Mouse (Mus musculus) yolk sac, embryonic 10.5 days (tissue): Measurements from ENCODE around the gene Rps8.
"Not testable (repeated sequence)": the region's sequence is repeated elsewhere in the genome, so short reads cannot be mapped to it uniquely, and the experiment has no call there.

Experiments
- DNase-seq: peaks from one replicate; pipeline ENCODE4 v3.0.0-alpha.2; 2017; ENCODE audit warnings: low spot score

Rps8 gene

GRCm38 (mm10) chr4:117155792-117156355 is at the start of gene Rps8:
Rps8 (minus strand) TSS chr4:117156243.
- peak; percentile 92 for DNase-seq

GRCm38 (mm10) chr4:117202992-117203354 is 46.9 kb upstream of the Rps8 start:
- DNase-seq = no peak

DNA sequence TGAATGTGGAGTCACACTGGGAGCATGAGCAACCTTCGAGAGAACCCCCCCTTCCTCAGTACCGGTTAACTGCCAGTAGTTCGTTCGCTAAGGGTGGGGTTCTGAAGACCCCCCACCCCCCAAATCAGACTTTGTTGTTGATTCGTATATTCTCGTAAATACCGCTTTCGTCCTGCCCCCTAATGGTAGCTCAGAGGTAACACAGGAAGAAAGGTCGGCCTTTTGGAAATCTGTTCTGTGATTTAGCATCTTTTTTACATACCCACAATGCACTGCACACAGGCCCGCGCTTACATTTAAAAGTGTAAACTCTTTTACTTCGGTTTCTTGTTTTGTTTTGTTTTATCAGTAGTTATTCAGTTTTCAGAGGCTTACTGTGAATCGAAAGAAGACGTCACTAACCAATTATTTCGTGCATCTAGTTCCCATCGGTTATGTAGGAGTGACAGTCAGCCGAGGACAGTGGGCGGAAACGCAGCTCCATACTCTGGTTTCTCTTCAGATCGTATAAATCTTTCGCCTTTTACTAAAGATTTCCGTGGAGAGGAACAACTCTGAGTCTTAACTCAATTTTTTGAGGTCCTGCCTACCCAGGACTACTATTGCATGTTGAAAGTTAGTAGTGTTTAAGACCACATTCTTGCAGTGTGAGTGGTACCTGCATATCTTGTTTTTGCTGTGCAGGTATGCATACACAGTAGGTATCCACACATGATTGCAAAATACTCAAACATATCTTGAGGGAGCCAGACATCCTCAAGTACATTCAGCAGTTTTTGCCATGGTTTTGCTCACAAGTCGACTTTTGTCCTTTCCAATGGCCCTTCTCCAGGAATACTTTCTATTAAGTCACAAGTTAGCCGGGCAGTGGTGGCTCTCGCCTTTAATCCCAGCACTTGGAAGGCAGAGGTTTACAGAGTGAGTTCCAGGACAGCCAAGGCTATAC is 46.3 kb upstream of the Rps8 start:
- peak; percentile 83 for DNase-seq

DNA sequence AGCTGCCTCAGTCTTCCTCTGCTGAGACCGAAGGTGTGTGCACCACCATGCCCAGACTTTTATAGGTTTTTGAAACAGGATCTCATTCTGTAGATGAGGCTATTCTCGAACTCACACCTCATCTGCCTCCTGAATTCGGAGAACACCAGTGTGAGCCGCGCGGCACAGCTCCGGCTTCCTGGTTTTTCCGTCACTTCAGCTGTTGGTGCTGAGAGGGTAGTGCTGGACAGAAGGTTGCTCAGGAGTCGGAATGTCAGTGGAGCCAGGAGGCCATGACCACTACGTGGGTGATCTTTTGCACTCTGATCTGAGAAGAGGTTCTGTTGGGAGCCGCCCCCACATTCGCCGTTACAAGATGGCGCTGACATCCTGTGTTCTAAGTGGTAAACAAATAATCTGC is 35.8 kb upstream of the Rps8 start:
- DNase-seq = no peak

DNA sequence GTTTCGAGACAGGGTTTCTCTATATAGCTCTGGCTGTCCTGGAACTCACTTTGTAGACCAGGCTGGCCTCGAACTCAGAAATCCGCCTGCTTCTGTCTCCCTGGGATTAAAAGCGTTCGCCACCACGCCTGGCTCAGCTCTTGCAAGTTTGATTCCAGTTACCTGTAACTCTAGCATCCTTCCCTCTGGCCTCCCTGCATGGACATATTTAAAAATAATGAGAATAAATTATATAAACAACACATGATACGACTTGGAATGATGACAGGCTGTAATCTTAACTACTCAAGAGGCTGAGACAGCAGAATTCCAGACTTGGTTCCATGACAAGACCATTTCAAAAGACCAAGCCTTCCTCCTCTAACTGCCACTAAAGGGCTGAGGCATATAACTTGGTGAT is 34.6 kb upstream of the Rps8 start:
- DNase-seq = no peak

DNA sequence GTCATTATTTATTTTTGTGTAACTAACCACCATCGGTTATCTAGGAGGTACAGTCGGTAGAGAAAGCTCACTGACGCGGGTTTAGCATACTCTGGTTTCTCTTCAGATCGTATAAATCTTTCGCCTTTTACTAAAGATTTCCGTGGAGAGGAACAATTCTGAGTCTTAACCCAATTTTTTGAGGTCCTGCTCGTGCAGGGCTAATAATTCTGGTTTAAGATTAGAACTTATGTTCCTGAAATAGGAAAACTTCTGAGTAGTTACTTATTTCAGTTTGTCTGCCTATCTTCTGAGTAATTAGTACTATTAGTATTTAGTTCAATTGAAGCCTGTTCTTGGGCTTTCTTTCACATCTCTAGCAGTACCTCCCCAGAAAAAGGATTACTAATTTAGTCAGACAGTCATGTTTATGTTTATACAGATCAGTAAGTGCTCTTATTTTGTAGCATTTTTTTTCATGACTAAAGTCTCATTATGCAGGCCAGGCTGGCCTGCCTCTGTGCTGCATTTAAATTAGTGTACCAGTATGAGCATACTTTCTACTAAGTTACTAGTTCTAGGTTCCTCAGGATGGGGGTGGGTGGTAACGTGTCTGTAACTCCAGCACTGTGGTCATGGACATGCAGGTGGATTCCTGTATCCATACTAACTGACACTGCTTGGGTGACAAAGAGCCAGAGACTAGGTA is 34.0 kb upstream of the Rps8 start:
- DNase-seq = peak; percentile 81

GRCm38 (mm10) chr4:117189382-117189855 is 33.4 kb upstream of the Rps8 start:
- peak; percentile 87 for DNase-seq

DNA sequence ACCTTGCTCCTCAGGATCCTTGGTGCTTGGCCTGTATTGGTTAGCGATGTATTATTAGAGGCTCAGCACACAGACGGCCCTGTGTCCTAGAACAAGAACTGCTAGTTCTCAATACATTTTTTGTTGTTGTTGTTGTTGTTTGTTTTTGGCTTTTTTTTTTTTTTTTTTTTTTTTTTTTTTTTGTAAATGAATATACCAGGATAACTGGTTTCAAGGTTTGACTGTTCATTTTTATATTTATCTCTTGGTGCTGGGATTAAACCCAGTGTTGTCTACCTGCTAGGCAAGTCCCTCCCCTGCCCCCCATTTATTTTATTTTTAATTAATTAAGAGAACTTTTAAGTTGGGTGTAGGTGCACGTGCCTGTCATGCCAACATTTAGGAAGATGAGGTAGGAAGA is 32.9 kb upstream of the Rps8 start:
- DNase-seq = no peak

DNA sequence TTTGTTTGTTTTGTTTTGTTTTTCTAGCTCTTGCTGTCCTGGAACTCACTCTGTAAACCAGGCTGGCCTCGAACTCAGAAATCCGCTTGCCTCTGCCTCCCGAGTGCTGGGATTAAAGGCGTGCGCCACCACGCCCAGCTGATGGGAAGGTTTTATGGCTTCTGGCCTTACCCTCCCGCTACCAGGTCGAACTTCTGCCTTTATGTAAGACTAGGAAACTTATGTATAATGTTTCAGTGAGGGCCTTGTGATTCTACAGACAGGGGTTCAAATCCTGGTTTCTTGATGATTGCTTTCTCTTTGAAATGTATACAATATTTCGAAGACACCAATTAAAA is 26.7 kb upstream of the Rps8 start:
- DNase-seq = not testable (repeated sequence)

GRCm38 (mm10) chr4:117181863-117182758 is 26.1 kb upstream of the Rps8 start, which contains the start of gene Kif2c:
Kif2c (minus strand) TSS chr4:117182639.
- peak; percentile 91 for DNase-seq

DNA sequence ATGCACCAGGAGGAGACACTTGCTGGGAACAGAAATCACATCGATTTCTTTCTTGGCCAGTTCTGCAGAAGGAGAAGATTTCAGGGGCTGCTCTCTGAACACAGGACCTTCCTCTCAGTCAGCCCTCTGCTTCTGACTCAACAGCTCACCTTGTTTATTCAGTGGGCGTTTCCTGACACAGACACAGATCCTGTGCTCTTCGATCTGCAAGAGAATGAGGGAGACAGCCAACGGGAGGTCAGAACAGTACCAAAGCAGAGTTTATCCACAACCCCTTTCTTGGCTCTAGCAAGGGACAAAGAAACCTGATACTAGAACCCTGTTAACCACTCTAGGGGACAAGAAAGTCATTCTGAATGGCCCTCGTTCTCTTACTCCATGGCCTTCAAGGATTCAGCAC is 13.9 kb upstream of the Rps8 start:
- DNase-seq = peak; percentile 42

- no peak for DNase-seq
These were observed 5.1 kb upstream of the Rps8 start for GRCm38 (mm10) chr4:117161183-117161582.

GRCm38 (mm10) chr4:117159666-117160065 is 3.6 kb upstream of the Rps8 start:
- DNase-seq = no peak

DNA sequence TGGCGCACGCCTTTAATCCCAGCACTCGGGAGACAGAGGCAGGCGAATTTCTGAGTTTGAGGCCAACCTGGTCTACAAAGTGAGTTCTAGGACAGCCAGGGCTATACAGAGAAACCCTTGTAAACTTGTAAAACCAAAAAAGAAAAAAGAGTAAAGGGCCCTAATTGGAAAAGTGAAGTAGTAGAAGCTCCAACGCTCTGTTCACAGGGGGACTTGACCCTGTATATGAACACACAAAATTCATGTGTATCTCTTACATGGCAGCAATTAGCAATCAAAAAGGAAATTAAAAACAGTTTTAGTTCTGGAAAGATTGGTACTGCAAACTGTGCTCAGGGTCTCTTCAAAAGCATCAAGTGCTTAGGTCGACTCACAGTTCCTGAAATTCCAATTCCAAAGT is 329 bp upstream of the Rps8 start:
- no peak for DNase-seq

DNA sequence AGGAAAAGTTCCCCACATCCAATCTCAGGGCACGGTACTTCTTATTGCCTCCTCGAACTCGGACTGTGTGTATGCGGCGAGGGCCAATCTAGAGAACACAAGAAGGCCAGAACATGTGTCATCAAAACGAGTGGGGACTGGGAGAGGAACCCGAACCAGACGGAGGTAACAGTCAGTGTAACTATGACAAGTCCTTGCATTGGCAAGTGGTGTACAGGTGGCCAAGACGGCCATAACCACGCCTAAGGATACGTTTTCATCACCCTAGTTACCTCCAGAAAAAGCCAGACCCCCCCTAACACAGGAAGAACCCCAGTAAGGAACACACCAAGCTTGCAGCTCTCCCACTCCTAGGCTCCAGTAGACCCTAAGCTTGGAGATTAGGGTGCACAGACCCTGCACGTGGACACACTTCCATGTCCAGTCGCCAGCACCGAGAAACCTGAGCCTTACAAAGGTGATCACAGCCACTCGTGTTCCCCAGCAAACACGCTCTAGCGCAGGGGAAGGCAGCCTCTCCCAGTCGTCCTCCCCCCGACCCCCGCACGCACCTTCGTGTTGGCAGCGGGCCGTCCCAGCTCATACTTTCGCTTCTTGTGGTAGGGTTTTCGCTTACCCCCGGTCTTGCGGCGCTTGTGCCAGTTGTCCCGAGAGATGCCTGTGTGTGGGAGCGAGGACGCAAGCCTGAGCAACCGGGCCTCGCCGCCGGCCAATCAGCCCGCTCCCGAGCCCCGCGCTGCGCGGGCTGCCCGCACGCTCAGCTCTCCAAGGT is 837 bp downstream of the Rps8 start:
- no peak for DNase-seq

- DNase-seq = no peak
These were observed 3.3 kb downstream of the Rps8 start for GRCm38 (mm10) chr4:117152714-117153113.

DNA sequence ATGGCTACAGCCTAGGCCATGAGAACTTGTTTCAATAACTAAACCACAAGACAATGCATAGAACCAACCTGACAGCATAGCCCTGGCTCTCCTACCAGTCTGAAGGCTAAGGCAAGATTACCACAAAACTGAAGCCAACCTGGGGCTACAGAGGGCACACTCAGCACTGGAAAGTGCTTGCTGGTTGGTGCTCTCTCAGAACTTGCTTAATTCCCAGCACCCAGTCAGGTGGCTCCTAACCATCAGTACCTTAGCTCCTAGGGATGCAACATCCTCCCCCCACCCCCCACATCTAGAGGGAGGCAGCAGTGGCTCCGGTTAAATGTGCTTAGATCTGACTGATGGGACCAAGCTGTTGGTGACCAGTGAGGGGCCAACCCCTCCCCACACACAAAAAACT is 4.6 kb downstream of the Rps8 start:
- no peak for DNase-seq

- no peak for DNase-seq
These were observed 5.8 kb downstream of the Rps8 start for GRCm38 (mm10) chr4:117150212-117150733.

DNA sequence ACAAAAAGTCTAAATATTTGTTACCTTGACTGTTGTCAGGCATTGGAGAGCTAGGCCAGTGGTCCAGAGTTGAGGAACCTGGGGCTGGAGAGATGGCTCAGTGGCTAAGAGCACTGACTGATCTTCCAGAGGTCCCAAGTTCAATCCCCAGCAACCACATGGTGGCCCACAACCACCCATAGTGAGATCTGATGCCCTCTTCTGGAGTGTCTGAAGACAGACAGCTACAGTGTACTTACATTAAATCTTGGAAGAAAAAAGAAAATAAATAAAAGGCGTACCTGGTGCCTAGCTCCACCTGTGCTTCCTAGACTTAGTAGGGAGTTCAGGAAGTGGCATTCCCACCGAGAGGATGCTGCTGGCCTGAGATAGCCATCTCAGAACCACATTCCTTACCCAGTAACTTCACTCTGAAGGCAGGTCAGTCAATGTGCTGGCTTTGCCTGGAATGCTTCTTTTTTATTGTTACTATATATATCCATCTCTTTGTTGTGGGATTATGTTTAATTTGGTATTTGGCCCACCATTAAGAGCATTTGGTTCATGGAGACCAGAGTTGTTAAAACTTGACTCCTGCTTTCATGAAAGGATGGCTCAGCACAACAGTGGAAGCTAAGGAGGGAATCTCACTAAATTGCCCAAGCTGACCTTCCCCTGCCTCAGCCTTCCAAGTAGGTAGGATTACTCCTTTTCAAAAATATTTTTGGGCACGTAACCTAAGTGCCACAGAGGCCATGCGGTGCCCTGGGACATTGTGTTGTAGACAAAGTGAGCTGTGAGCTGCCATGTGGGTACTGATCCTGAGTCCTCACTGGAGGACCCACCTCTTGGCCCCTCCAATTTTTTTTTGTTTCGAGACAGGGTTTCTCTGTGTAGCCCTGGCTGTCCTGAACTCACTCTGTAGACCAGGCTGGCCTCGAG is 6.5 kb downstream of the Rps8 start:
- no peak for DNase-seq

- no peak for DNase-seq
These were observed 7.2 kb downstream of the Rps8 start for GRCm38 (mm10) chr4:117148815-117149214.
